Mouse (Mus musculus): ENCODE results near the gene D6Ertd527e.

- TF ChIP-seq HCFC1 (IDR thresholded peaks at IDR 0.05; ENCODE audit: borderline replicate concordance, insufficient read depth, low read length) (no peak), ZNF384 (IDR thresholded peaks at IDR 0.05; ENCODE audit: low read depth, low read length) (no peak), ZC3H11A (IDR thresholded peaks at IDR 0.05; ENCODE audit: borderline replicate concordance, low read depth, low read length) (no peak)
These were observed 19.4 kb downstream of the D6Ertd527e start for GRCm38 (mm10) chr6:87123973-87124372.

Measured in ES-E14 (cell line).